Mouse (Mus musculus) liver, postnatal 0 days (tissue): ENCODE results near the gene Atxn1l. TPM values are rescaled to one million over a fixed set of nuclear protein-coding genes. Genes with fewer than 3 reads are reported as not detected.

Source experiments
- ATAC-seq: fragments of 200-750 bp; cut with Nextera tagmentation; 2 replicates; pipeline ENCODE4 v1.8.0; 2017; ENCODE audit warnings: mild to moderate bottlenecking, moderate library complexity
- DNase-seq: peaks from one replicate; pipeline ENCODE4 v3.0.0-alpha.2; 2016
- H3K27ac ChIP-seq: fragments of 300-500 bp; sonication (generic); 2 replicates; pipeline ENCODE4 v1.5.1; 2014; ENCODE audit warnings: antibody characterized with exemption, moderate library complexity, mild to moderate bottlenecking, low read depth
- H3K27me3 ChIP-seq: fragments of 300-500 bp; sonication (generic); 2 replicates; pipeline ENCODE4 v1.6.1; 2014; ENCODE audit warnings: low read length, control low read depth, mixed read lengths; ENCODE audit not compliant: insufficient read depth
- H3K36me3 ChIP-seq: fragments of 300-500 bp; sonication (generic); replicated peaks from 2 replicates; pipeline ENCODE4 v1.6.1; 2014; ENCODE audit warnings: mild to moderate bottlenecking, control low read depth, low read length, moderate library complexity, mixed read lengths; ENCODE audit not compliant: insufficient read depth
- H3K4me1 ChIP-seq: fragments of 300-500 bp; sonication (generic); 2 replicates; pipeline ENCODE4 v1.6.1; 2014; ENCODE audit warnings: antibody characterized with exemption, mild to moderate bottlenecking, control low read depth; ENCODE audit not compliant: insufficient read depth
- H3K4me2 ChIP-seq: fragments of 300-500 bp; sonication (generic); 2 replicates; pipeline ENCODE4 v1.6.1; 2014; ENCODE audit warnings: low read depth, mild to moderate bottlenecking, low read length, moderate library complexity, mixed read lengths
- H3K4me3 ChIP-seq: fragments of 300-500 bp; sonication (generic); 2 replicates; pipeline ENCODE4 v1.5.1; 2014; ENCODE audit warnings: low read depth, low read length
- H3K9ac ChIP-seq: fragments of 300-500 bp; sonication (generic); replicated peaks from 2 replicates; pipeline ENCODE4 v1.6.1; 2014; ENCODE audit warnings: mild to moderate bottlenecking, moderate library complexity
- H3K9me3 ChIP-seq: fragments of 300-500 bp; sonication (generic); 2 replicates; pipeline ENCODE4 v1.6.1; 2016; ENCODE audit warnings: mild to moderate bottlenecking, control low read depth, low read length, mixed read lengths
- CTCF ChIP-seq: sonication (generic); IDR thresholded peaks from 2 replicates; pipeline ENCODE4 v1.5.1; 2016; ENCODE audit warnings: antibody characterized with exemption, low read depth
- EP300 ChIP-seq: IDR thresholded peaks from 2 replicates; pipeline ENCODE4 v1.6.1; 2016; ENCODE audit warnings: antibody characterized with exemption, low read depth, mild to moderate bottlenecking
- WGBS: fragments of 180-500 bp; shearing (Covaris S2); extraction: QIAGEN DNeasy Blood & Tissue Kit; methylation state at CpG from one replicate; pipeline ENCODE4 v1.1.7; 2014; ENCODE audit not compliant: insufficient replicate concordance; 5-methylcytosine and 5-hydroxymethylcytosine counted together
- polyA plus RNA-seq: library from polyadenylated mRNA; unstranded; fragments of >200 nt; fragmentation: Nextera tagmentation; extraction: Ambion mirVana; gene quantifications from 2 replicates; pipeline ENCODE4 v1.2.1, GENCODE M21; 2015

The Atxn1l gene
- polyA plus RNA-seq, 1 experiment from 2014 or later, result 1.8 TPM

GRCm38 (mm10) chr8:109706874-109707237 lies 30.7 kb downstream of the Atxn1l start:
- WGBS, result 13% methylated on average over 2 of the region's 2 CpGs
- H3K36me3 ChIP-seq, result peaks cover 24% of the 10 kb centered on the region
- peak overlapping the region; percentile 87 for H3K4me3 ChIP-seq
- no peak for TF ChIP-seq EP300
- TF ChIP-seq CTCF, result peak; percentile 91
- H3K4me1 ChIP-seq, result peaks cover 21% of the 10 kb centered on the region
- H3K27ac ChIP-seq, result no peak overlapping the region
- DNase-seq, result peak; percentile 87
- peak overlapping the region; percentile 94; the same call in 1 of the 2 replicates for H3K9ac ChIP-seq
- no peaks in the 10 kb centered on the region for H3K9me3 ChIP-seq
- no peaks in the 10 kb centered on the region for H3K27me3 ChIP-seq
- peak overlapping the region; percentile 80 for H3K4me2 ChIP-seq
- peak; percentile 30; the same call in 1 of the 2 replicates for ATAC-seq

DNA sequence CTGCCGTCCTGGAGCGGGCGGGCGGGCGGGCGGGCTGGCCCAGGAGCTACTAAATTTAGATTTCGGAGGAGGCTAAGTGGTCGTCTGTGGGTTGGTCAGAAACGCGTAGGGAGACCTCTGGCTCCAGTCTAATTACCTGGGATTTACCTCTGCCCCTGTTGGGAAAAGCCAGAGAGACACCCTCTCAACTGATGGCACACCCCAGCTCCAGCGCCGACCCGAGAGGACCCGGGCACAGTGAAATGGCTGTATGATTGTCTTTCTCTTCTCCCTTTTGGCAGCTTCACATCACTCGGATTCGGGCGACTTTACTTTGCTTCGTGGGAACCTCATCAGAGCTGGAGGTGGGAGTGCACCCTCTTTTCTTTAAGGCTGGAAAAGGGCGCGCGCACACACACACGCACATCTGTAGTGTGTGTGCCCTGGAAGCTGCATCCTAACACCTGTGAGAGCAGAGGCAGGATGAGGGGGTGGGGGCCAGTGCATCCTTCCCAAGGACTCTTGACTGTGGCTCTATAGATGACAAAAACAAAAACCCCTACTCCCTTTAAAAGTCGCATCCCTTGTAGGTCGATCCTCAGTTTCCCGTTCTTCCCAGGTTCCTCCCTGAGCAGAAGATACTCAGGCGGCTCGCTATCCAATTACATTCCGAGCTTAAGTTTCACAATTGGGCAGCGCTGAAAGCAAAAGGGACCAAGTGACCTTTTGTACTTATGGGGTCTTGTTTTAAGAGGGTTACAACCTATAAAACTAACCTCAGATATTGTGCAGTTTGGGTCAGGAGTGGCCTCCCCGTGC lies 31.3 kb downstream of the Atxn1l start:
- H3K4me2 ChIP-seq, result peak overlapping the region; percentile 80
- DNase-seq, result no peak
- peaks cover 21% of the 10 kb centered on the region for H3K36me3 ChIP-seq
- 4% methylated on average over 26 of the region's 30 CpGs for WGBS
- H3K27ac ChIP-seq, result peak overlapping the region; percentile 89
- peak overlapping the region; percentile 87 for H3K4me3 ChIP-seq
- TF ChIP-seq CTCF (no peak), EP300 (no peak)
- H3K9me3 ChIP-seq, result no peaks in the 10 kb centered on the region
- H3K9ac ChIP-seq, result peak overlapping the region; percentile 94
- peaks cover 21% of the 10 kb centered on the region for H3K4me1 ChIP-seq
- no peaks in the 10 kb centered on the region for H3K27me3 ChIP-seq
- peak; percentile 8 for ATAC-seq

DNA sequence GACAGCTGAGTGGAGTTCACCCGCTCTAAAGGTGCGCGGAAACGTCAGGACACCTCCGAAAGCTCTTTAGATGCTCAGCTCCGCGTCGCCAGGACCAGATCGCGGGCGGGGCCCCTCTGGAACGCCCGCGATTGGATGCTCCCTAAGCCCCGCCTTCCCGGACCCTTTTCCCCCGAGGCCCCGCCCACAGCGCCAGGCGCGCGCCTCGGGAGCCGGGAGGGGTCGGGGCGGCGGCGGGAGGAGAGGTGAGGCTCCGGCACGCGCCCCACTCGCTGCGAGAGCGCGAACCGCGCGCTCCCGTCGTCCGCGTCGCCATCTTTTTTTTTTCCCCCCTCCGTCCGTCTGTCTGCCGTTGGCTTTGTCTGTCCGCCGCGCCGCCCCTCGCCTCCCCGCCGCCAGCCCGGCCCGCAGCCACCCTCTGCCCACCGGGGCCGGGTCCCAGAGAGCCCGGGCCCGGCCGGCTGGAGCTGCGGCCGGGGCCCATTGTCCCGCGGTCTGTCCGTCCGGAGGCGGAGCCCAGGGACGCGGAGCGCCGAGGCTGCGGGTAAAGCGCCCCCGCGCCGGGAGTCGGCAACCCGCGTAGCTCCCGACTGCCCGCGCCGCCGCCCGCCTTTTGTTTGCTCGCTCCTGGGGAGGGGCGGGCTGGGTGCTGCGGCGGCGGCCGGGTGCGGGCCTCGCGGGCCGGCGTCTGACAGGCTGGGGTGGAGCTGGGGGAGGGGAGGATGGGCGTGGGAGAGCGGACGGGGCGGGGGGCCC lies 32.0 kb downstream of the Atxn1l start, which contains the start of gene Zfp821:
TSS of gene Zfp821 (plus strand) at position 227 of the 756 bp plus-strand sequence.
- Histone ChIP-seq H3K4me2 (peak within 1 kb of the TSS; percentile 80), H3K36me3 (peaks cover 18% of the 10 kb centered on the region), H3K27me3 (no peaks in the 10 kb centered on the region), H3K4me1 (peaks cover 21% of the 10 kb centered on the region), H3K9me3 (no peaks in the 10 kb centered on the region), H3K9ac (peak within 1 kb of the TSS; percentile 94), H3K27ac (peak within 1 kb of the TSS; percentile 89), H3K4me3 (peak within 1 kb of the TSS; percentile 87)
- under 1% methylated on average over 75 of the region's 100 CpGs for WGBS
- ATAC-seq (peak; percentile 93), DNase-seq (peak; percentile 94)
- no peak for TF ChIP-seq EP300
- TF ChIP-seq CTCF, result no peak

DNA sequence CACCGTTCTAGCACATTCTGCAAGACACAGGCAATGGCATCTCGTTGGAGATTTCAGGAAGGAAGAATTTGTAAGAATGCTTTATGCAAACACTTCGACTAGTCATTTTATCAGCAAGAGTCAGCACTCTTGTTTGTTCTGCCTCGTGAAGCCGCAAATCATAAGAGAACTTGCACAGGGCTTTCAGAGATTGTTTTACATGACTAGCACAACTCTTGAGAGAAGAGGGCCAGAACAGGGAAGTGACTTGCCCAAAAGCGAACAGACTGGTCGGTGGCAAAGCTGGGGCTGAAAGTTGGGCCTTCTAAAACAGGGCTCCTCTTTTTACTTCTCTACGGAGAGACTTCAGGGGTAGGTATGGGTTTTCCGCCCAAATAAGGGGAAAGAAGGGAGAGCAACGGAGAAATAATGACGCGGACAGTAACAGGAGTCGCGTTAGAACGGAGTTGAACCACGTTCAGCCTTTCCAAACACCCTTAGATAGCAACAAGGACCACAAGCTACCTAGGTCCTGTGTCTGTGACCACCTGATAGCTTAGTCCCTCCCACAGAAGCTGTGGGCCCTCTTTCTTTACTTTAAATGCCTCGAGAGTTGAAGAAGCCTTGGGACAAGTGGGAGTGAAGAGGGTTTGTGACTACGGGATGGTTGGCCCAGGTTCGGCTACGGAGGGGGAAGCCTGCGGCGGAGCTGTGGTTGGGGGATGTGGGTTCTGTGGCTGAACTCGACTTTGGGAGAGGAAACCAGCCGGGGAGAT lies 32.8 kb downstream of the Atxn1l start:
- 4% methylated on average over 24 of the region's 24 CpGs for WGBS
- peaks cover 14% of the 10 kb centered on the region for H3K36me3 ChIP-seq
- peak; percentile 44 for ATAC-seq
- H3K9ac ChIP-seq, result peak overlapping the region; percentile 94
- H3K27me3 ChIP-seq, result no peaks in the 10 kb centered on the region
- peaks cover 21% of the 10 kb centered on the region for H3K4me1 ChIP-seq
- peak; percentile 24 for DNase-seq
- TF ChIP-seq EP300 (no peak), CTCF (no peak)
- peak overlapping the region; percentile 80 for H3K4me2 ChIP-seq
- H3K4me3 ChIP-seq, result peak overlapping the region; percentile 87
- peak overlapping the region; percentile 89 for H3K27ac ChIP-seq
- no peaks in the 10 kb centered on the region for H3K9me3 ChIP-seq

GRCm38 (mm10) chr8:109698477-109698876 lies 39.1 kb downstream of the Atxn1l start:
- H3K4me1 ChIP-seq, result peaks cover 4% of the 10 kb centered on the region
- no peak overlapping the region for H3K9ac ChIP-seq
- no peaks in the 10 kb centered on the region for H3K36me3 ChIP-seq
- no peaks in the 10 kb centered on the region for H3K27me3 ChIP-seq
- no peak overlapping the region for H3K4me2 ChIP-seq
- WGBS, result 62% methylated on average over 3 of the region's 3 CpGs
- no peak for DNase-seq
- H3K9me3 ChIP-seq, result no peaks in the 10 kb centered on the region
- TF ChIP-seq CTCF (no peak), EP300 (no peak)
- no peak for ATAC-seq
- H3K27ac ChIP-seq, result no peak overlapping the region
- no peak overlapping the region for H3K4me3 ChIP-seq
